Mouse (Mus musculus) kidney, postnatal 0 days (tissue): Measurements from ENCODE around the gene Pnkp. TPM values are rescaled to one million over a fixed set of nuclear protein-coding genes. Genes with fewer than 3 reads are reported as not detected.

Experiments used
- ATAC-seq: fragments of 200-750 bp; cut with Nextera tagmentation; replicated peaks from 2 replicates; pipeline ENCODE4 v1.8.0; 2017; ENCODE audit warnings: low read depth, moderate number of reproducible peaks, moderate TSS enrichment, moderate library complexity; ENCODE audit not compliant: low FRiP score
- DNase-seq: peaks from one replicate; pipeline ENCODE4 v3.0.0-alpha.2; 2016; ENCODE audit warnings: low spot score
- H3K27ac ChIP-seq: fragments of 300-500 bp; sonication (generic); 2 replicates; pipeline ENCODE4 v1.5.1; 2014; ENCODE audit warnings: mild to moderate bottlenecking
- H3K27me3 ChIP-seq: fragments of 300-500 bp; sonication (generic); 2 replicates; pipeline ENCODE4 v1.6.1; 2014; ENCODE audit warnings: low read length, mixed read lengths; ENCODE audit not compliant: insufficient read depth
- H3K36me3 ChIP-seq: fragments of 300-500 bp; sonication (generic); 2 replicates; pipeline ENCODE4 v1.6.1; 2014; ENCODE audit warnings: low read length, mixed read lengths; ENCODE audit not compliant: insufficient read depth
- H3K4me1 ChIP-seq: fragments of 300-500 bp; sonication (generic); replicated peaks from 2 replicates; pipeline ENCODE4 v1.6.1; 2014; ENCODE audit warnings: antibody characterized with exemption, low read length, mixed read lengths; ENCODE audit not compliant: insufficient read depth
- H3K4me2 ChIP-seq: fragments of 300-500 bp; sonication (generic); 2 replicates; pipeline ENCODE4 v1.6.1; 2014; ENCODE audit warnings: mild to moderate bottlenecking, low read length, moderate library complexity, mixed read lengths
- H3K4me3 ChIP-seq: fragments of 300-500 bp; sonication (generic); replicated peaks from 2 replicates; pipeline ENCODE4 v1.5.1; 2014; ENCODE audit warnings: low read depth, low read length
- H3K9ac ChIP-seq: fragments of 300-500 bp; sonication (generic); 2 replicates; pipeline ENCODE4 v1.6.1; 2014; ENCODE audit warnings: low read depth, low read length
- H3K9me3 ChIP-seq: fragments of 300-500 bp; sonication (generic); replicated peaks from 2 replicates; pipeline ENCODE4 v1.6.1; 2016; ENCODE audit warnings: low read length, inconsistent platforms, mixed read lengths
- CTCF ChIP-seq: IDR thresholded peaks from 2 replicates; pipeline ENCODE4 v1.5.1; 2016; ENCODE audit warnings: antibody characterized with exemption, low read depth, mild to moderate bottlenecking, moderate library complexity
- WGBS: fragments of 180-500 bp; shearing (Covaris S2); extraction: QIAGEN DNeasy Blood & Tissue Kit; methylation state at CpG from one replicate; pipeline ENCODE4 v1.1.7; 2014; 5-methylcytosine and 5-hydroxymethylcytosine counted together
- polyA plus RNA-seq: library from polyadenylated mRNA; unstranded; fragments of >200 nt; fragmentation: Nextera tagmentation; extraction: Ambion mirVana; gene quantifications from 2 replicates; pipeline ENCODE4 v1.2.1, GENCODE M21; 2015

Gene Pnkp
- polyA plus RNA-seq, 1 experiment from 2014 or later, result 34.0 TPM

DNA sequence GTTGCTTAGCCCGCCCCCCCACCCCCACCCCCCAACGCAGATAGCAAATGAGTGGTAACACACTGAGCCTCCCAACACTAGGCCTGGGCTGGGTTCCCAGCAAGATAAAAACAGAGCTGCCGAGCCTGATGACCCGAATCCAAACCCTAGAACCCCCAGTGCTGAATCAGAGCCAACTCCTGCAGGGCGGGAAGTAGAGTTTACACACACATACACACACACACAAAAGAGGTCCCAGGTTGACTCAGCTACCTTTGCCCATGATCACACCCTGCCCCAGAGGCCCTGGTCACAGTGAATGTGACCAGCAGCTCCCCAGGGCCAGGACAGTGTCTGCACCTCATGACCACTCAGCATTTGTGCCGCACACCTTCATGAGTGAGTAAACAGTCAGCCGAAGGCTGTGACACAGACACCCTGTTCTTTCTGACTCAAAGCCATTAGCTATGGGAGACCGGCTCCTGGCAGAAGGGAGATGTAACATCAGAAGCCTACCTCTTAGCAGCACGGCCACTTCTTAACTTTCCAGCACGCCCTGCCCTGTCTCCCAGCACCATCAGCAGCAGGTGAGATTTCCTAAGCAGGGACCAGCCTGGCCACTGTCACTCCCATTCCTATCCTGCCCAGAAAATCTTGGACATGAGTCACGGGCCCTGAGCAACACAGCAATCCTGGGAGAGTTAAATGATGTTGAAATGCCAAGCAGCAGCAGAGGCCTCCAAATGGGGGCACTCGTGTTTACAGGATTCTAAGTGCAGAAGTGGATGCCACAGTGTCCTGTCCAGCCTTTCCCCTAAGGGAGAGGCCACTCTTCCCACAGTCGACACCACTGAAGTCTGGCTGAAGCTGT lies 31.5 kb downstream of the Pnkp start:
- Histone ChIP-seq H3K27me3 (no peaks in the 10 kb centered on the region), H3K9ac (no peak overlapping the region), H3K4me1 (peaks cover 14% of the 10 kb centered on the region), H3K4me2 (no peak overlapping the region), H3K36me3 (peaks cover 31% of the 10 kb centered on the region), H3K9me3 (no peaks in the 10 kb centered on the region), H3K27ac (peak overlapping the region; percentile 13; the same call in 1 of the 2 replicates), H3K4me3 (no peak overlapping the region)
- ATAC-seq (no peak), DNase-seq (no peak)
- TF ChIP-seq CTCF, result no peak
- 79% methylated on average over 13 of the region's 13 CpGs for WGBS

DNA sequence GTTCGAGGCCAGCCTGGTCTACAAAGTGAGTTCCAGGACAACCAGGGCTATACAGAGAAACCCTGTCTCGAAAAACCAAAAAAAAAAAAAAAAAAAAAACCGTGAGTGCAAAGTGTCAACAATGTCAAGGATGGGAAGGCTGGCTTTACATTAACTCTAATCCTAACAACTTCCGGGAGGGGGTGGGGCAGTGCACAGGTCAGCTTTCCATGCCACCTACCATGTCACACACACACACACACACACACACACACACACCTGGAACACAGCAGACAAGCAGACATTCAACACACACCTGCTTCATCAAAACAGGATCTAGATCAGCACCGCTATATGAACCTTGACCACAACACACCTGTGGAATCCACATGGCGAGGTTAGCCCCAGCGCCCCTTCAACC lies 33.2 kb downstream of the Pnkp start:
- ATAC-seq, result no peak
- H3K4me3 ChIP-seq, result no peak overlapping the region
- H3K9ac ChIP-seq, result no peak overlapping the region

DNA sequence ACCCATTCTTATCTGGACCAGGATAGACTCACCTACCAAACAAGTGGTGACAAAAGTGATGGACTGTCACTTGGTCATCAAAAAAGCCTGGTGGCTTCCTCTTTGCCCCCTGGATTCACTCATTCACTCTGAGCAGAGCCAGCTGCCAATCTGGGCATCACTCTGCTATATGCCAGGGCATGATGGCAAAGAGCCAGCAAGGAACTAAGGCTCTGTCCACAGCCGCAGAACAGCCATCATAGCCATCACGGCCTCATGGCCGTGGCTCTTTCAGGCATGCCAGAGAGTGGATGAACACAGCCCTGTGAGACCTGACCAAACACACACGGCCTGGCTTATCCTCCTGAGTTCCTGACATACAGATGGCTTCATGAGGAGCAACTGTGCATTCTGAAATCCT lies 33.8 kb downstream of the Pnkp start:
- H3K27ac ChIP-seq, result 0 out of 2 replicates have a peak overlapping the region, but pooled peaks have one; percentile 25
- no peak for TF ChIP-seq CTCF
- H3K4me1 ChIP-seq, result peaks cover 14% of the 10 kb centered on the region
- H3K4me3 ChIP-seq, result no peak overlapping the region
- peak overlapping the region; percentile 92; the same call in 1 of the 2 replicates for H3K9ac ChIP-seq
- H3K4me2 ChIP-seq, result peak overlapping the region; percentile 84
- no peaks in the 10 kb centered on the region for H3K9me3 ChIP-seq
- peaks cover 11% of the 10 kb centered on the region for H3K36me3 ChIP-seq
- whole genome bisulfite sequencing, result 73% methylated on average over 4 of the region's 4 CpGs
- ATAC-seq, result no peak
- no peak for DNase-seq
- no peaks in the 10 kb centered on the region for H3K27me3 ChIP-seq

More for the DNA sequence above, 33.2 kb downstream of the Pnkp start:
- Histone ChIP-seq H3K27ac (0 out of 2 replicates have a peak overlapping the region, but pooled peaks have one; percentile 25), H3K9me3 (no peaks in the 10 kb centered on the region), H3K27me3 (no peaks in the 10 kb centered on the region), H3K36me3 (peaks cover 16% of the 10 kb centered on the region), H3K4me1 (peaks cover 14% of the 10 kb centered on the region), H3K4me2 (peak overlapping the region; percentile 84; the same call in 1 of the 2 replicates)
- DNase-seq, result no peak
- TF ChIP-seq CTCF, result no peak
- WGBS, result 81% methylated on average over 6 of the region's 7 CpGs

DNA sequence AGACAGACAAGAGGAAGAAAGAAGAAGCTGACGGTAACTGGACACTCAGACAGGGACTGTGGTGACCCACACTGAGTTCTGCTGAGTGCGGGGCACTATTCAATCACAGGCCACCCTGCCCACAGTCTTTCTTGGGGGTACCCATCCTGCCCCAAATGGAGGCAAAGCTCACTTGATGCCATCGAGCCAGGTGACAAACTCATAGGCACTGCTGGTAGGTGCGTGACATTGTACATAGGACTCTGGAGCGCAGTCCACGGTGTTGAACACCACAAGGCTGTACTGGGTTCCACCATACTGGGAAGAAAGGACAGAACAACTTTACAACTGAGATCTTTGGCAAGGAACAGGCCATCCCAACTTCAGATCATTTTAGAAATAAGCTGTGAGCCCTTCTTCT lies 34.7 kb downstream of the Pnkp start:
- no peak for ATAC-seq
- Histone ChIP-seq H3K4me1 (peaks cover 17% of the 10 kb centered on the region), H3K27me3 (no peaks in the 10 kb centered on the region), H3K27ac (peak overlapping the region; percentile 98), H3K4me3 (peak overlapping the region; percentile 86), H3K36me3 (peaks cover 6% of the 10 kb centered on the region; the same call in 1 of the 2 replicates), H3K4me2 (peak overlapping the region; percentile 84), H3K9me3 (no peaks in the 10 kb centered on the region), H3K9ac (peak overlapping the region; percentile 92)
- DNase-seq, result no peak
- TF ChIP-seq CTCF, result no peak
- 15% methylated on average over 6 of the region's 6 CpGs for WGBS

DNA sequence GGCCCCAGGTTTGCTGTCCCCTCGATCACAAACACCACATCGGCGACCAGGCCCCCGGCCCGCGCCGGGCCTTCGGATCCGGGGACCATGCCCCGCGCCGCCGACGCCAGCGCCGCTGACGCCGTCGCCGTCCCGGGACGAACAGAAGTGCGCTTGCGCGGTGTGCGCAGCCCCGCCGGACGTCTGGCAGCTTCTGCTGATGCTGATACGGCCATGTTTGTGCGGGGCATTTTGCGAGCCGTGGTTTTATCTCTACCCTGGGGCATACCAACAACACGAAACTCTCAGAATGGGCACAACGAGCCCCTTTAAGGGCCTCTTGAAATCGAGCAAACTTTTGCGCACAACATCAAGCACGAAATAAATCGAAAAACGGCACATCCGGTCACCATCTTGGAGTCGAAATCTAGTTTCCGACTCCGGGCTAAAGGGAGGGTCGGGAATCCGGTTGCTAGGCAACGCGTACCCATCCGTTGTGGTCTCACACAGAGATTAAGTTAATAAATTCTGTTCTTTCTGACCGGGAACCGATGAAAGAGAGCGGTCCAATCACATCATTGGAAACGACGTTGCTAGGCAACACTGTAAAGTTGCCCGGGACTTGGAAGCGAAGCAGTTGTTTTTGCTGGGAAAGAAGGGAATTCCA lies 35.5 kb downstream of the Pnkp start, which contains the start of gene Med25:
Med25 (minus strand) TSS at position 437 of the 646 bp plus-strand sequence.
- peaks cover 23% of the 10 kb centered on the region for H3K4me1 ChIP-seq
- WGBS, result under 1% methylated on average over 56 of the region's 56 CpGs
- H3K4me3 ChIP-seq, result peak within 1 kb of the TSS; percentile 86

DNA sequence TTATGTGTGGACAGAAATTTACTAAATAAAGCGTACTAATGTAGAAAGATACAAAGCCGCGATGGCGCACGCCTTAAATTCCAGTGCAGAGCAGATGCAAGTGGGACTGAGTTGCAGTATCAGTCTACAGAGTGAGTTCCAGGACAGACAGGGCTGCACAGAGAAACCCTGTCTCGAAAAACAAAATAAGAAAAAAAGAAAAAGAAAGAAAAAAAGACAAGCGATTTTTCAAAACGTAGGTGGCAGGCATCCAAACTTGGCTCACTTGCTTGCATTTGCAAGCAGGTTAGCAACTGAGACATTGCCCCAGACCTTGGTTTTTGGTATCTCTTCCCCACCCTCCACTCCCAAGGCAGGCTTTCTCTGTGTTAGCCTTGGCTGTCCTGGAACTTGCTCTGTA lies 36.3 kb downstream of the Pnkp start:
- WGBS, result 30% methylated on average over 8 of the region's 8 CpGs
- no peak overlapping the region for H3K4me3 ChIP-seq
- peak overlapping the region; percentile 75 for H3K27ac ChIP-seq
- no peaks in the 10 kb centered on the region for H3K9me3 ChIP-seq
- no peak overlapping the region for H3K9ac ChIP-seq
- TF ChIP-seq CTCF, result no peak
- peak overlapping the region; percentile 84 for H3K4me2 ChIP-seq
- no peaks in the 10 kb centered on the region for H3K27me3 ChIP-seq
- peaks cover 23% of the 10 kb centered on the region for H3K4me1 ChIP-seq
- DNase-seq (no peak), ATAC-seq (no peak)
- peaks cover 5% of the 10 kb centered on the region; the same call in 1 of the 2 replicates for H3K36me3 ChIP-seq

More for the DNA sequence above, 35.5 kb downstream of the Pnkp start, which contains the start of gene Med25:
- peak within 1 kb of the TSS; percentile 98 for H3K27ac ChIP-seq
- DNase-seq (peak; percentile 98), ATAC-seq (peak; percentile 69)
- H3K9me3 ChIP-seq, result no peaks in the 10 kb centered on the region
- peaks cover 5% of the 10 kb centered on the region; the same call in 1 of the 2 replicates for H3K36me3 ChIP-seq
- H3K9ac ChIP-seq, result peak within 1 kb of the TSS; percentile 92
- H3K27me3 ChIP-seq, result no peaks in the 10 kb centered on the region
- TF ChIP-seq CTCF, result no peak
- H3K4me2 ChIP-seq, result peak within 1 kb of the TSS; percentile 84
